Mouse (Mus musculus) neutrophil, adult 5-6 weeks (primary cell): Measurements from ENCODE around the gene Hnrnpa1. TPM values are rescaled to one million over a fixed set of nuclear protein-coding genes. Genes with fewer than 3 reads are reported as not detected.

Experiments
- ATAC-seq: fragments of 151-379, 151-347 bp; 2 replicates; pipeline ENCODE4 v1.8.0; 2017; ENCODE audit warnings: mild to moderate bottlenecking, moderate TSS enrichment; ENCODE audit not compliant: insufficient number of reproducible peaks, poor library complexity, low FRiP score, severe bottlenecking; ENCODE audit errors: extremely low read depth
- total RNA-seq: library from RNA; stranded (forward); fragments of 200-1000 nt; gene quantifications from 2 replicates; pipeline ENCODE4 v1.2.3, GENCODE M21; 2017

Gene Hnrnpa1
- total RNA-seq, 1 experiment from 2014 or later = 352 TPM

DNA sequence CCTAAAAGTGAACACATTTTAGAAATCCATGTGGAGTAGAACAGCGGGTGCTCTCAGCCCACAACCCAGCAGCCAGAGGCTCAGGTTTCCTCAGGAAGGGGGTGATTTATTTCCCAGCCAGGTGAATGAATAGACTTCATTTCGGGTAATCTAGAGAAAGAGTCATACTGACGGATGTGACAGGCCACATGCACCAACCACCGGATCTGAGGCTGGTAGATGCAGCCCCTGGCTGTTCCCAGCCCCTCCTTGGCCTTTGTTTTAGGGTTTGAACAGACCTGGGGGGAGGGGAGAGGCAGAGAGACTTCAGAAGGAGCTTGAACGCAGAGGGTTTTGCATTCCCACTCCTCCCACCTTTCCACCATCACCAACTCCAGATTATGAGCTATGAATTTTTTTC is 55.6 kb downstream of the Hnrnpa1 start:
- ATAC-seq = no peak

Other genes with a start within 250 kb of the Hnrnpa1 start
- not detected in 2 replicates for gene Hoxc8, start 249.8 kb upstream of the Hnrnpa1 start, total RNA-seq
- gene Hoxc6, start 242.2 kb upstream of the Hnrnpa1 start, total RNA-seq = not detected in 2 replicates
- not detected in 2 replicates for gene Hoxc4, start 221.5 kb upstream of the Hnrnpa1 start, total RNA-seq
- gene Smug1, start 73.3 kb upstream of the Hnrnpa1 start, total RNA-seq = 5.5 and 8.1 TPM in 2 replicates
- 22.6 and 25.5 TPM in 2 replicates for gene Cbx5, start 616 bp upstream of the Hnrnpa1 start, total RNA-seq
- gene Nfe2, start 18.0 kb downstream of the Hnrnpa1 start, total RNA-seq = 195 and 199 TPM in 2 replicates
- gene Copz1, start 32.3 kb downstream of the Hnrnpa1 start, total RNA-seq = 47.4 and 48.1 TPM in 2 replicates
- 0.49 TPM in 1 of 2 replicates, not detected in the other for gene Gpr84, start 70.2 kb downstream of the Hnrnpa1 start, total RNA-seq
- 1.9 and 3.1 TPM in 2 replicates for gene Zfp385a, start 99.7 kb downstream of the Hnrnpa1 start, total RNA-seq
- gene Itga5, start 126.3 kb downstream of the Hnrnpa1 start, total RNA-seq = 11.8 and 15.2 TPM in 2 replicates
- 1.1 TPM in 1 of 2 replicates, not detected in the other for gene Gtsf1, start 190.0 kb downstream of the Hnrnpa1 start, total RNA-seq
- gene Gtsf2, start 208.0 kb downstream of the Hnrnpa1 start, total RNA-seq = not detected in 2 replicates
- 360 and 385 TPM in 2 replicates for gene Nckap1l, start 213.4 kb downstream of the Hnrnpa1 start, total RNA-seq